Mouse (Mus musculus) CH12.LX (cell line): Measurements from ENCODE around the gene Emc8. TPM values are rescaled to one million over a fixed set of nuclear protein-coding genes. Genes with fewer than 3 reads are reported as not detected.

Experiments used
- DNase-seq: peaks from one replicate; pipeline ENCODE4 v3.0.0-alpha.2; 2013; ENCODE audit errors: extremely low read depth
- H3K27ac ChIP-seq: 2 replicates; pipeline ENCODE4 v1.5.1; 2012; ENCODE audit warnings: low read depth, mild to moderate bottlenecking, control low read depth, moderate library complexity; ENCODE audit not compliant: insufficient read depth
- H3K27me3 ChIP-seq: replicated peaks from 2 replicates; pipeline ENCODE3; 2012; ENCODE audit warnings: inconsistent platforms
- H3K36me3 ChIP-seq, 2 experiments: replicated peaks in 1 of 2; 2 replicates each; pipeline versions ENCODE3 to v1.6.1; 2012; ENCODE audit warnings: inconsistent platforms in 1 of 2, low read length in 1 of 2, mild to moderate bottlenecking in 1 of 2, mixed read lengths in 1 of 2, moderate library complexity in 1 of 2; ENCODE audit not compliant: control insufficient read depth in 1 of 2, insufficient read depth in 1 of 2
- H3K4me1 ChIP-seq, 2 experiments: 2 replicates each; pipeline ENCODE4 v1.6.1; 2012; ENCODE audit warnings: inconsistent platforms in 1 of 2, moderate library complexity in 1 of 2; ENCODE audit not compliant: insufficient read depth in 2 of 2, control insufficient read depth in 1 of 2
- H3K4me2 ChIP-seq: 2 replicates; pipeline ENCODE4 v1.6.1; 2012; ENCODE audit warnings: low read depth, mild to moderate bottlenecking, control low read depth; ENCODE audit not compliant: poor library complexity, insufficient read depth, severe bottlenecking
- H3K4me3 ChIP-seq, 3 experiments: fragments of 150-350 bp in 1 of 3; sonication (generic) in 1 of 3; replicated peaks in 1 of 3; 2 replicates each; pipeline versions ENCODE3 to v1.5.1; 2011 to 2012; ENCODE audit warnings: low read depth in 2 of 3, low read length in 2 of 3, mild to moderate bottlenecking in 2 of 3, moderate library complexity in 2 of 3, control low read depth in 1 of 3, improper control_type of control experiment in 1 of 3, inconsistent platforms in 1 of 3, mixed read lengths in 1 of 3; ENCODE audit not compliant: poor library complexity in 1 of 3
- H3K79me2 ChIP-seq: replicated peaks from 2 replicates; pipeline ENCODE4 v1.6.1; 2012; ENCODE audit warnings: mild to moderate bottlenecking, moderate library complexity; ENCODE audit not compliant: control insufficient read depth, poor library complexity, insufficient read depth, severe bottlenecking; ENCODE audit errors: extremely low read depth
- H3K9ac ChIP-seq: 2 replicates; pipeline ENCODE4 v1.6.1; 2012; ENCODE audit warnings: low read depth, mild to moderate bottlenecking, control low read depth, moderate library complexity; ENCODE audit not compliant: insufficient read depth
- H3K9me3 ChIP-seq: replicated peaks from 2 replicates; pipeline ENCODE3; 2012; ENCODE audit warnings: low read length, inconsistent platforms, mixed read lengths
- BHLHE40 ChIP-seq: IDR thresholded peaks from 2 replicates; pipeline ENCODE4 v1.6.1; 2011; ENCODE audit warnings: mild to moderate bottlenecking, low read depth, low read length, improper control_type of control experiment
- CHD1 ChIP-seq: IDR thresholded peaks from 2 replicates; pipeline ENCODE4 v1.6.1; 2012; ENCODE audit warnings: low read depth, low read length, improper control_type of control experiment, inconsistent platforms
- E2F4 ChIP-seq: IDR thresholded peaks from 2 replicates; pipeline ENCODE4 v1.6.1; 2011; ENCODE audit warnings: low read depth, low read length, improper control_type of control experiment; ENCODE audit not compliant: insufficient replicate concordance
- ETS1 ChIP-seq: conservative IDR thresholded peaks from 2 replicates; pipeline ENCODE4 v1.6.1; 2012; ENCODE audit warnings: low read depth, mild to moderate bottlenecking, inconsistent platforms, low read length, improper control_type of control experiment, moderate library complexity
- HCFC1 ChIP-seq: IDR thresholded peaks from 2 replicates; pipeline ENCODE4 v1.6.1; 2012; ENCODE audit warnings: low read depth, mild to moderate bottlenecking, inconsistent platforms, low read length, improper control_type of control experiment
- JUND ChIP-seq: conservative IDR thresholded peaks from 2 replicates; pipeline ENCODE4 v1.6.1; 2011; ENCODE audit warnings: low read depth, low read length, improper control_type of control experiment
- MAX ChIP-seq: IDR thresholded peaks from 2 replicates; pipeline ENCODE4 v1.6.1; 2011; ENCODE audit warnings: low read length, improper control_type of control experiment
- MAZ ChIP-seq: IDR thresholded peaks from 2 replicates; pipeline ENCODE4 v1.6.1; 2012; ENCODE audit warnings: low read depth, mild to moderate bottlenecking, inconsistent platforms, low read length, improper control_type of control experiment, moderate library complexity
- MEF2A ChIP-seq: IDR thresholded peaks from 2 replicates; pipeline ENCODE4 v1.6.1; 2014; ENCODE audit warnings: low read depth, mild to moderate bottlenecking, inconsistent platforms, low read length, improper control_type of control experiment, borderline replicate concordance
- MXI1 ChIP-seq: IDR thresholded peaks from 2 replicates; pipeline ENCODE4 v1.6.1; 2011; ENCODE audit warnings: mild to moderate bottlenecking, low read depth, low read length, improper control_type of control experiment
- MYC ChIP-seq: IDR thresholded peaks from 2 replicates; pipeline ENCODE4 v1.6.1; 2011; ENCODE audit warnings: low read depth, mild to moderate bottlenecking, improper control_type of control experiment, low read length
- NELFE ChIP-seq: IDR thresholded peaks from 2 replicates; pipeline ENCODE4 v1.6.1; 2011; ENCODE audit warnings: low read depth, low read length, improper control_type of control experiment
- NRF1 ChIP-seq: IDR thresholded peaks from 2 replicates; pipeline ENCODE4 v1.6.1; 2014; ENCODE audit warnings: low read depth, mild to moderate bottlenecking, inconsistent platforms, low read length, improper control_type of control experiment, moderate library complexity
- POLR2A ChIP-seq: IDR thresholded peaks from 2 replicates; pipeline ENCODE4 v1.6.1; 2011; ENCODE audit warnings: low read depth, mild to moderate bottlenecking, improper control_type of control experiment, low read length
- SIN3A ChIP-seq: IDR thresholded peaks from 2 replicates; pipeline ENCODE4 v1.6.1; 2012; ENCODE audit warnings: low read length, improper control_type of control experiment, inconsistent platforms
- TBP ChIP-seq: conservative IDR thresholded peaks from 2 replicates; pipeline ENCODE4 v1.6.1; 2011; ENCODE audit warnings: low read depth, low read length, improper control_type of control experiment
- ZC3H11A ChIP-seq: IDR thresholded peaks from 2 replicates; pipeline ENCODE4 v1.6.1; 2012; ENCODE audit warnings: low read depth, mild to moderate bottlenecking, inconsistent platforms, low read length, improper control_type of control experiment
- ZKSCAN1 ChIP-seq: IDR thresholded peaks from 2 replicates; pipeline ENCODE4 v1.6.1; 2012; ENCODE audit warnings: low read depth, inconsistent platforms, low read length, improper control_type of control experiment, borderline replicate concordance
- ZMIZ1 ChIP-seq: IDR thresholded peaks from 2 replicates; pipeline ENCODE4 v1.6.1; 2012; ENCODE audit warnings: low read depth, mild to moderate bottlenecking, inconsistent platforms, low read length, improper control_type of control experiment
- ZNF384 ChIP-seq: IDR thresholded peaks from 2 replicates; pipeline ENCODE4 v1.6.1; 2012; ENCODE audit warnings: low read depth, low read length, improper control_type of control experiment, inconsistent platforms
- dilution Hi-C: fragments of 300-500 bp; cut with MboI; formaldehyde crosslinking; loops from 2 replicates; pipeline ENCODE4 v1.14.3; 2020; ENCODE audit warnings: low sequenced_read_pairs; ENCODE audit not compliant: extremely low pct_unique_long_range_greater_than_20kb, extremely low pct_ligation_motif_present
- in situ Hi-C: fragments of 300-500 bp; cut with MboI; formaldehyde crosslinking; loops from 3 replicates; pipeline ENCODE4 v1.14.3; 2019; ENCODE audit warnings: low sequenced_read_pairs, low pct_ligation_motif_present, low pct_unique_long_range_greater_than_20kb, mixed read lengths
- polyA plus RNA-seq: library from polyadenylated mRNA; unstranded; fragments of >175 nt; gene quantifications from 2 replicates; pipeline ENCODE4 v1.2.1, GENCODE M21; 2012; ENCODE audit warnings: low read depth; ENCODE audit not compliant: insufficient read length
- total RNA-seq, 2 experiments: library from RNA; depleted of rRNA; stranded (reverse); fragments of 300-350 nt in 1 of 2; fragments of >200 nt in 1 of 2; gene quantifications; 2 replicates each; pipeline ENCODE4 v1.2.3; 2012 to 2014

The Emc8 gene
- total and polyA plus RNA-seq, 3 experiments: 33.4 to 184 (median 113) TPM

- DNase-seq: no peak
- H3K9ac ChIP-seq: 0 out of 2 replicates have a peak overlapping the region, but pooled peaks have one; percentile 19
- peaks cover 9% of the 10 kb centered on the region for H3K9me3 ChIP-seq
- H3K27ac ChIP-seq: no peak overlapping the region
- in situ Hi-C loops (no loop called here), dilution Hi-C loops (no loop called here)
- peak overlapping the region; percentile 98 for H3K4me2 ChIP-seq
- H3K36me3 ChIP-seq: no peaks in the 10 kb centered on the region
- H3K27me3 ChIP-seq: peaks cover 59% of the 10 kb centered on the region
- no peak for TF ChIP-seq TBP
- TF ChIP-seq ZNF384: no peak
- TF ChIP-seq, all 38 proteins: peak for 0
- peak overlapping the region in 2 of 3 experiments; percentile 49 to 60 for H3K4me3 ChIP-seq
- no peaks in the 10 kb centered on the region for H3K79me2 ChIP-seq
- peaks cover 6 to 10% of the 10 kb centered on the region in 2 experiments; a peak in 3 of 4 replicates for H3K4me1 ChIP-seq
Measured at GRCm38 (mm10) chr8:120633665-120634271, 34.6 kb downstream of the Emc8 start.

- Histone ChIP-seq H3K4me3 (no peak overlapping the region), H3K27me3 (peaks cover 63% of the 10 kb centered on the region)
- dilution Hi-C loops: no loop called here
Measured at GRCm38 (mm10) chr8:120632969-120633664, 35.3 kb downstream of the Emc8 start.

GRCm38 (mm10) chr8:120631441-120632375, 36.7 kb downstream of the Emc8 start:
- H3K79me2 ChIP-seq: no peaks in the 10 kb centered on the region
- no peak for DNase-seq
- H3K9me3 ChIP-seq: peaks cover 9% of the 10 kb centered on the region
- peaks cover 62% of the 10 kb centered on the region for H3K27me3 ChIP-seq
- H3K36me3 ChIP-seq: no peaks in the 10 kb centered on the region
- H3K27ac ChIP-seq: no peak overlapping the region
- H3K4me1 ChIP-seq: peaks cover 6 to 10% of the 10 kb centered on the region in 2 experiments; a peak in 3 of 4 replicates
- TF ChIP-seq NRF1 (no peak), ETS1 (no peak), HCFC1 (no peak), SIN3A (no peak), MAZ (no peak), POLR2A (no peak), NELFE (no peak), MYC (no peak), E2F4 (no peak), BHLHE40 (no peak), ZMIZ1 (no peak), MXI1 (no peak), ZC3H11A (no peak), JUND (no peak), ZKSCAN1 (no peak), MAX (no peak), ZNF384 (no peak), CHD1 (no peak)
- no peak overlapping the region for H3K9ac ChIP-seq
- H3K4me2 ChIP-seq: no peak overlapping the region
- in situ Hi-C loops (no loop called here), dilution Hi-C loops (no loop called here)
- no peak overlapping the region for H3K4me3 ChIP-seq

More at GRCm38 (mm10) chr8:120632969-120633664, 35.3 kb downstream of the Emc8 start:
- no peak overlapping the region for H3K4me2 ChIP-seq
- H3K4me1 ChIP-seq: peaks cover 6 to 10% of the 10 kb centered on the region in 2 experiments; a peak in 3 of 4 replicates
- H3K79me2 ChIP-seq: no peaks in the 10 kb centered on the region
- no peak for TF ChIP-seq MEF2A
- no peak for TF ChIP-seq POLR2A
- TF ChIP-seq, all 38 proteins: peak for 0
- no peaks in the 10 kb centered on the region for H3K36me3 ChIP-seq
- no peak overlapping the region for H3K9ac ChIP-seq
- peaks cover 9% of the 10 kb centered on the region for H3K9me3 ChIP-seq
- H3K27ac ChIP-seq: no peak overlapping the region
- DNase-seq: no peak
- in situ Hi-C loops: no loop called here
